Mouse (Mus musculus): ENCODE results near the gene Mfng.

DNA sequence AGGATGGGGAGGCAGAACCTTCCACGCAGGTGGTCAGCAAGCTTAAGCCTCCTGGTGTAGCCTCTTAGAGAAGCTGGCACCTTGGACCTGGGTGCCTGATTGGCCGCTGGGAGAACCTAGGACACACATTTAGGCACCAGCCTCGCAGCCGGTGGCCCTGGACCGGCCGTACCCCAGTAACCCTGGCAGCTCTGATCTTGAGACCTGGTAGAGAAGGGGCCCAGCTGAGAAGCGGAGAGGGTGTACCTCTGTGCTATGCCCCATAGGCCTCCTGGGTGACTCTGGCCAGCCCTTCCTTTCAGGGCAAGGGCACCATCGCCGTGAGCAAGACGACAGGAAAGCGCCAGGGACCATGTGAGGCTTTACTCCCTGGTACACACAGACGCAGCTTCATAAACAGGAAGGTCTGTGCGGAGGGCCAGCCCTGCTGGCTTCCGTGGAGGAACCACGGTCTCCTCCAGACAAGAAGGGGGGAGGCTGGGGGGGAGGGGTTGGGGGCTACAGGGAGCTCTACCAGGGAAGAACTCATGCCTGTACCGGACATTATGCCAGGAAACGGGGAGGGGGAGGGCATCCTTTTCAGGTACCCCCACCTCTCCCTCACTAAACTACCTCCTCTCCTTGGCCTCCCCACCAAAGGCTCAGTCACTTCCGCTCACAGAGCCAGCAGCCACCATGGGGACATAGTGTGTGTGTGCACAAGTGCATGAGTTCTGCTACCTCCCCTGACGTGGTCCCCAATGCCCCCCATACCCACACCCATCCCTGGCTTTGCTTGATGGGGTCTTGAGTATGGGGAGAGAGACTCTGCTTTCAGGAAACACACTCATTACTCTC, 1.5 kb downstream of the Mfng start:
- TF ChIP-seq POLR2A (IDR thresholded peaks at IDR 0.05; ENCODE audit: extremely low read depth, insufficient read depth, low read length) (no peak), CTCF (IDR thresholded peaks at IDR 0.05; ENCODE audit: extremely low read depth, insufficient read depth, low read length) (no peak)

Data from cortical plate, adult 2 months (tissue).